Mouse (Mus musculus) CD4-positive helper T cell, adult 2 months (primary cell): ENCODE measurements at regions not wholly inside any gene's neighbourhood (a gene's known extent, or its start where the extent isn't known, plus 50 kb on each side); places are given as distances from the start of the nearest gene placed in this dataset.
"Not testable (repeated sequence)": the region's sequence is repeated elsewhere in the genome, so short reads cannot be mapped to it uniquely, and the experiment has no call there.

Experiments
- DNase-seq: peaks from one replicate; pipeline ENCODE4 v3.0.0-alpha.2; 2012; ENCODE audit warnings: low read depth, missing footprints, low spot score

DNA sequence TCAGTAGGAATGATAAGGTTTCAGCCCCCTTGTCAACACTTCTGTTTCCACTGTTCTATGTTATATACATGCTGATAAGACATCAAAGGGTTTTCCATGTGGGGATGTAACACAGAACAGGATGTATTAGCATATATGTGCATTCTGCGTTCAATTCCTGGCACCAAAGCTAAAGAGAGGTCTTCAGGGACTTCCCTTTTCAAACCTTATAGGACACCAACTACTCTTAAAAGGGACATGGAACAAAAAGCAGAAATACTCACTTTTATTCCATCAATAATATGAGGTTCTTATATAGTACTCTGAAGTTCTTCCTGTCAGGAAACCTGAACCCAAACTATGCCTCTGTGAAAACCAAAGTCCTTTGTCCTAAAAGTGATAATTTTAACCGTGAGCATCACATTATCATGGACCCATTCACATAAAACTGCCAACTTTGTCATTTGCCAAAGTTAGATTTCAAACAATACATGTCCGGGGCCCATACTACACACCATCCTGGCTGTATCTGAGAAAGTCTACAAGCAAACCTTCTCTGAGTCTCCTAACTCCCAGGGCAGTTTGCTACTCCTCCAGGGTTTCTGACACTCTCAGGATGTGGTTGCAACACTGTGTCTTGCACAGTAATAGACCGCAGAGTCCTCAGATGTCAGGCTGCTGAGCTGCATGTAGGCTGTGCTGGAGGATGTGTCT is 928.2 kb upstream of the Zfp386 start:
- DNase-seq = peak; percentile 27

- peak; percentile 19 for DNase-seq
These were observed 926.3 kb upstream of the Zfp386 start for GRCm38 (mm10) chr12:115121259-115121658.

- peak; percentile 22 for DNase-seq
These were observed 925.6 kb upstream of the Zfp386 start for GRCm38 (mm10) chr12:115121899-115122298.

GRCm38 (mm10) chr12:115132930-115133329 is 914.6 kb upstream of the Zfp386 start:
- not testable (repeated sequence) for DNase-seq

DNA sequence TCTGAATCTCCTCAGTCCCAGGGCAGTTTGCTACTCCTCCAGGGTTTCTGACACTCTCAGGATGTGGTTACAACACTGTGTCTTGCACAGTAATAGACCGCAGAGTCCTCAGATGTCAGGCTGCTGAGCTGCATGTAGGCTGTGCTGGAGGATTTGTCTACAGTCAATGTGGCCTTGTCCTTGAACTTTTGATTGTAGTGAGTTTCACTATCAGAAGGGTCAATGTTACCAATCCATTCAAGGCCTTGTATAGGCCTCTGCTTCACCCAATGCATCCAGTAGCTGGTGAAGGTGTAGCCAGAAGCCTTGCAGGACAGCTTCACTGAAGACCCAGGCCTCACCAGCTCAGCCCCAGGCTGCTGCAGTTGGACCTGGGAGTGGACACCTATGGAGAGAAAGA is 902.1 kb upstream of the Zfp386 start:
- DNase-seq = peak; percentile 13

DNA sequence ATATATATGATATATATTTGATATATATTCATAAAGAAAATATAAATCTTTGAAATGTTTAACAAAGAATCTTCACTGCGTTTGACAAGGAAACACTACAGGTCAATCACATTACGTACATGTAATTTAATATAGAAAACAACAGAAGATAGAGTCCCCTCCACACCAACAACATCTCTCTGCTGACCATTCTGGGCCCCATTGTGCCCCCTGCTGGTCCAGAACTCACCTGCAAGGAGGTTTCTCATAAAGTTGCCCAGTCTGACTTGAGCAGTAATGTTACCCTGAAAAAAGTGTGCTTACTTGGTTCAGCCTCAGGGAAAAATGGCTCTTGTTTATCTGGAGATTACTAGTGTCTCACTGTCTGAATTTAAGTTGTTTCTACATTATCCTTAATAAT is 901.1 kb upstream of the Zfp386 start:
- DNase-seq = not testable (repeated sequence)

GRCm38 (mm10) chr12:115151967-115152366 is 895.6 kb upstream of the Zfp386 start:
- DNase-seq = not testable (repeated sequence)

DNA sequence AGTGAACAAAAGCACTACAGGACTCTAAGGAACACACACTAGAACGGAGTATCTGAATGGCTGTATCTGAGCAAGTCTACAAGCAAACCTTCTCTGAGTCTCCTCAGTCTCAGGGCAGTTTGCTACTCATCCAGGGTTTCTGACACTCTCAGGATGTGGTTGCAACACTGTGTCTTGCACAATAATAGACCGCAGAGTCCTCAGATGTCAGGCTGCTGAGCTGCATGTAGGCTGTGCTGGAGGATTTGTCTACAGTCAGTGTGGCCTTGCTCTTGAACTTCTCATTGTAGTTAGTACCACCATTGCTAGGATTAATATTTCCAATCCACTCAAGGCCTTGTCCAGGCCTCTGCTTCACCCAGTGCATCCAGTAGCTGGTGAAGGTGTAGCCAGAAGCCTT is 889.3 kb upstream of the Zfp386 start:
- not testable (repeated sequence) for DNase-seq

- DNase-seq = not testable (repeated sequence)
These were observed 888.7 kb upstream of the Zfp386 start for GRCm38 (mm10) chr12:115158717-115159232.

DNA sequence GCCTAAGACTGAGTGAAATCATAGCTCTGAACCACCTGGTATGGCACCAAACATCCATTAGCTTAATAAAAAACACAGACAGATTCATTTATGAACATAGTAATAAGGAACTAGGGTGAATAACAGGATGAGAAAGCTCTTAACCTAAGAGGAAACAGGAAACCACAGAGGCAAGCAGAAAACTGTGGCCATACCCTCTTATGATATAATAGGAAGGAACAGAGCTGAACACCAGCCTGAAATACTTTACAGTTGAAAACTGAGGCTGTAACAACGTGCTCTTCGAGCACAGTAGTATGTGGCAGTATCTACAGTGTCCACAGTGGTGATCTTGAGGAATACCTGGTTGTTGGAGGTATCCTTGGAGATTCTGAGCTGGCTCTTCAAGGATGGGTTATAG is 882.0 kb upstream of the Zfp386 start:
- DNase-seq = peak; percentile 54

DNA sequence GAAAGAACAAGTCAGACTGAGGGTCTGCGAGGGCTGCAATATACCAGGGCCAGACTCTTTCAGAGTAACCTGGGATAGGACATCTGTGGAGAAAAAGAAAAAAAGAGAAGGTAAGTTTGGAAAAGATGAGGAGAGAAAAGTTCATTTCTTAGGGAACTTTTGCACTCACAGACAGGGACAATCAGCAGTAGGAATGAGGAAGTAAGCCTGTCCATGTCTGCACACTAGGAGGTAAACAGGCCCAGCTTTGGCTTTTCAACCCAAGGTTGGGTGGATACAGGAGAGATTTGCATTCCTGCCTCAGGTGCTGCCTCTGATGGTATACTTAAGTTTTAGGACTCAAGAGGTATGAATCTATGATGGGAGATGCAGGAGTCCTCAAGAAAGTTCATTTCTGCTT is 881.5 kb upstream of the Zfp386 start:
- DNase-seq = not testable (repeated sequence)

GRCm38 (mm10) chr12:115193482-115194103 is 853.9 kb upstream of the Zfp386 start:
- peak; percentile 69 for DNase-seq

DNA sequence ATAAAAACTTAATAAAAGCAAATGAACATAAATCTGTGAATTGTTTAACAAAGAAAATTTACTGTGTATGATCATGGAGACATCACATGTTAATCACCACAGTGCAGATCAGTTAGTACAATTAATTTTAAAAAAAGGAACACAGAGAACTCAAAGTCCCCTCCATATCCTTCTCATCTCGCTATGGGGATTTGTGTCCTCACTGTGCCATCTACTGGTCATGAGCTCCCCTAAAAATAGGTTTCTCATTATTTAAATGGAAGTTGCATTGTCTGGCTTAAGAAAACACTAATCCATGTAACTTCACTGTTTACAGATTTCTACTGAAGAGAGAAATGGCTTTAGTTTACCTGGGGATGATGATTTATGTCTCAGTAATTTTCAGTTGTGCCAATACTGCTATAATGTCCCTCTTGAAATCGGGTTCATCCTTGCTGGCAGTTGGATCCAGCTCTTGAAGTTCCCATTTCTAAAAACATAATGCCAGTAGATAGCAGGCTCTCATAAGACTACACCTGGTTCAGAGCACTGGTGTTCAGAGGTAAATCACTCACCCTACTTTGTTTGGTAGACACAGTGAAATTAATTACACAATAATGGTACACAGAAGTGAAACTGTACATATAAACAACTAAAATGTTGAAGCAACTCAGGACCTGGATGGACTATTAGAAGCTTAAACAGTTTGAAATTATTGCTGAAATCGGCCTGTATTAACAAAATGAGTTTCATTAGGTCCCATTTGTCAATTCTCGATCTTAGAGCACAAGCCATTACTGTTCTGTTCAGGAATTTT is 850.0 kb upstream of the Zfp386 start:
- peak; percentile 14 for DNase-seq

- peak; percentile 8 for DNase-seq
These were observed 839.6 kb upstream of the Zfp386 start for GRCm38 (mm10) chr12:115207833-115208448.

DNA sequence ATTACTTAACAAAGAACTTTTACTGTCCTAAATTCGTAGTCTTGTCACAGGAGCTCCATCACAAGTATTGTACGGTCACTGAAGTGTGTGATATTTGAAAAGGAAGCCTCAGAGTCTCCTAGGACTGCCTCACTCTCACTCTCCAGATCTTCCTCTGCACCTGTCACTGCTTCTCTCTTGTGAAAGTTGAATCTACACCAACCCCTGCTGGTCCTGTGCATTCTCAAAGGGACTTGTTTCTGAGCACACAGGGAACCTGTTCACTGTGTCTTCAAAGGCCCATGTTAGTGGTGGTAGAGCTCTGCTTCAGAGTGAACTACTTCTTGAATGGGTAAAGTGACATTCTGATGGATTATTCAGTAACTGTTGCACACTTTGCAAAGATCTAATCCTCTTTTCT is 824.9 kb upstream of the Zfp386 start:
- no peak for DNase-seq

DNA sequence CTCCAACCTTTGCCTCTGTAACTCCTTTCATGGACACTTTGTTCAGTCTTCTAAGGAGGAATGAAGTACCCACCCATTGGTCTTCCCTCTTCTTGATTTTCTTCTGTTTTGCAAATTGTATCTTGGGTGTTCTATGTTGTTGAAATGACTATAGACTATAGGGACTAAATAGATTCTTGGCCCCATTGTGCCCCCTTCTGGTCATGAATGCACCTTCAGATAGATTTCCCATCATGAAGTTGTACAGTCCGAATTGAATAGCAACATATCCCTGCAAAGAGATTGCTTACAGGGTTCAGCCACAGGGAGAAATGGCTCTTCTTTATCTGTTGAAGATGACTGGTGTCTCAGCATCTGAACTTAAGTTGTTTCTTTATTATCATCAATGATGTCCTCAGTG is 817.6 kb upstream of the Zfp386 start:
- DNase-seq = no peak

DNA sequence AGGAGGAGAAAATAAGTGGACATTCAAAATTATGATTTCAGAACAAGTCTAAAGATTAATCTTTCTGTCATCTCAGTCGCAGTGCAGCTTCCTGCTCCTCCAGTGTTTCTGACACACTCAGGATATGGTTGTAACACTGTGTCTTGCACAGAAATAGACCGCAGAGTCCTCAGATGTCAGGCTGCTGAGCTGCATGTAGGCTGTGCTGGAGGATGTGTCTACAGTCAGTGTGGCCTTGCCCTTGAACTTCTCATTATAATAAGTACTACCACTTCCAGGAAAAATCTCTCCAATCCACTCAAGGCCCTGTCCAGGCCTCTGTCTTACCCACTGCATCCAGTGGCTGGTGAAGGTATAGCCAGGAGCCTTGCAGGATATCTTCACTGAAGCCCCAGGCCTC is 804.9 kb upstream of the Zfp386 start:
- DNase-seq = not testable (repeated sequence)

GRCm38 (mm10) chr12:115247298-115247697 is 800.2 kb upstream of the Zfp386 start:
- DNase-seq = not testable (repeated sequence)

- peak; percentile 41 for DNase-seq
These were observed 789.7 kb upstream of the Zfp386 start for GRCm38 (mm10) chr12:115257802-115258201.

DNA sequence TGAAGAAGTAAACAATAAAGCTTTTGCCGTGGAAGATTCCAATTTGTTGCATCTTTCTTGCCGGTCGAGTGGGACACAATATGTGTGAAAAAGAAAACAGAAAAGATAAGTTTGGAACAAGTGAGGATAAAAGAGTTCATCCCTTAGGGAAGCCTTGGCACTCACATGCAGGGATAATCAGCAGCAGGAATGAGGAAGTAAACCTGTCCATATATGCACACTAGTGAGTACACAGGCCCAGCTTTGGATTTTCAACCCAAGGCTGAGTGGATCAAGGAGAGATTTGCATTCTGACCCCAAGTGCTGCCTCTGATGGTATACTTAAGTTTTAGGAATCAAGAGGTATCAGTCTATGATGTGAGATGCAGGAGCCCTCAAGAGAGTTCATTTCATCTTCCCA is 788.8 kb upstream of the Zfp386 start:
- DNase-seq = no peak

GRCm38 (mm10) chr12:115262431-115262830 is 785.1 kb upstream of the Zfp386 start:
- peak; percentile 42 for DNase-seq

DNA sequence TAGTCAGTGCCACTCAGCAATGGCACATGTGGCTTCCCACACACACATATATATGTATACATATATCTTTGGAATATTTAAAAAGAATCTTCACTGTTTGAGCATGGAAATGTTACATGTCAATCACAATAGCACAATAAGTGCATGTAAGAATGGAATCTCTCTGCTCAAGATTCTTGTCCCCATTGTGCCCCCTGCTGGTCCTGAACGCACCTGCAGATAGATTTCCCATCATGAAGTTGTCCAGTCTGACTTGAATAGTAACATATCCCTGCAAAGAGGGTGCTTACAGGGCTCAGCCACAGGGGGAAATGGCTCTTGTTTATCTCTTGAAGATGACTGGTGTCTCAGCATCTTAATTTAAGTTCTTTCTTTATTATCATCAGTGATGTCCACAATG is 770.8 kb upstream of the Zfp386 start:
- not testable (repeated sequence) for DNase-seq
